Mouse (Mus musculus): Measurements from ENCODE around the gene Sec11a.
"Not testable (repeated sequence)": the region's sequence is repeated elsewhere in the genome, so short reads cannot be mapped to it uniquely, and the experiment has no call there.

Sec11a gene

DNA sequence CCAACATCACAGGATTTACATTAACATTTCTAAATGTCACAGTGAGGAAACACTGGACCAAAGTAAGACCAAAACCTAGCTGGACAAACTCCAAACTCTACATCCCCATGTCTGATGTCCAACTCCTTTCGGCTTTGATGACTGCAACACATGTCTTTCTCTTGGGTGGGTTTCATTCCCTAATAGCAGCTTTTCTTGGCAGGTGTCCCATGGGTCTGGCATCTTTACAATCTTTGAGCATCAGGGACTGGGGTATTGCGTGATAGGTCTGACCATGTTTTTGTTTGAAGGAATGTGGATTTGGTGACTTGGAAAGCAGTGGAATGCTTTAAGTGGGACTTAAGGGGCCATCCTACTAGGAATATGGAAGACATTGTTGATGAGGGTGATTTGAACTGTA, 9.3 kb upstream of the Sec11a start:
- no peak for DNase-seq

GRCm38 (mm10) chr7:80954251-80954650, 6.7 kb upstream of the Sec11a start:
- peak; percentile 86 for DNase-seq

DNA sequence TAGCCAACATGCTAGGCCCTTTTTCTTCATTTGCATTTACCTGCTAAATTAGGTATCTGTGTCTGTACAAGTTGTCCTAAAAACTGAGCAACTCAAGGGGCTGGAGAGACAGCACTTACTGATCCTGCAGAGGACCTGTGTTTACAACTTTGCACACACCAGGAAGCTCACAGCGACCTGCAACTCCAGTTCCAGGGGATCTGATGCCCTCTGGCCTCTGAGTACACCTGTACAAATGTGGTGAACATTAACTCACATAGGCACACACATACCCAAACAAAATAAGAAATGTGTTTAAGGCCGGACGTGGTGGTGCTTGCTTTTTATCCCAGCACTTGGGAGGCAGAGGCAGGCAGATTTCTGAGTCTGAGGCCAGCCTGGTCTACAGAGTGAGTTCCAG, 4.6 kb upstream of the Sec11a start:
- DNase-seq: peak; percentile 60

DNA sequence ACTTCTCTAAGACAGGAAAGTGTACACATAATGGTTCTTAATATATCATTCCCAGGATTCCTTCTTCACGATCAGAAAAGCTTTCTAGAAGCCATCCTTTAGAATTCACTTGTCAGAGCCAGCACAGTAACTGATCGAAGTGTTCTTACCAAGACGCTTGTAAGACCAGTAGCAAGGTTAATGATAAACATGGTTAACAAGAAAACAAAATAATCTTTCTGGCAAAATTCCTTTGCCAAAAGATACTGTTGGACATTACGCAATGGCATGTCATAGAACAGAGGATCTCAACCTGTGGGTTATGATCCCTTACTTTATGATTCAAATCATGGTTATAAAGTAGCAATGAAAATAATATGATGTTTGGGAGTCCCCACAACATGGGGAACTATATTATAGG, 3.9 kb upstream of the Sec11a start:
- DNase-seq: peak; percentile 78

DNA sequence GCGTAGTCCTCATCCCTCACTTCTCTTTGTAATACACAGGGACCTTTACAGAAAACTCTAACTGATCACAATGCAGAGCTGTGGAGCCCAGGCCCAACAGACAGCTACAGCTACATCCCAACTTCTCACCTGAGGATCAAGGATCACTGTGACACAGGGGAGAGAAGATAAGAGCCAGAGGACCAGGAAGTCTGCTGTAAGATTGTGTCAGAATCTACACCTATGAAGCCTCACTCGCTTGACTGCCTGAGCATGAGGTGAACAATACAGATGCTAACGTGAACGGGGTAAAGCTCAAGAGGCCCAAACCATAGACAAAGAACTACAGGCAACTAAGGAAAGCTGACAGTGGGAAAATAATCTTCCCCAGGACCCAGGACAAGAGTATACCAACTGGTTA, 7.8 kb downstream of the Sec11a start:
- DNase-seq: no peak

GRCm38 (mm10) chr7:80937304-80937666, 10.3 kb downstream of the Sec11a start:
- not testable (repeated sequence) for DNase-seq

DNA sequence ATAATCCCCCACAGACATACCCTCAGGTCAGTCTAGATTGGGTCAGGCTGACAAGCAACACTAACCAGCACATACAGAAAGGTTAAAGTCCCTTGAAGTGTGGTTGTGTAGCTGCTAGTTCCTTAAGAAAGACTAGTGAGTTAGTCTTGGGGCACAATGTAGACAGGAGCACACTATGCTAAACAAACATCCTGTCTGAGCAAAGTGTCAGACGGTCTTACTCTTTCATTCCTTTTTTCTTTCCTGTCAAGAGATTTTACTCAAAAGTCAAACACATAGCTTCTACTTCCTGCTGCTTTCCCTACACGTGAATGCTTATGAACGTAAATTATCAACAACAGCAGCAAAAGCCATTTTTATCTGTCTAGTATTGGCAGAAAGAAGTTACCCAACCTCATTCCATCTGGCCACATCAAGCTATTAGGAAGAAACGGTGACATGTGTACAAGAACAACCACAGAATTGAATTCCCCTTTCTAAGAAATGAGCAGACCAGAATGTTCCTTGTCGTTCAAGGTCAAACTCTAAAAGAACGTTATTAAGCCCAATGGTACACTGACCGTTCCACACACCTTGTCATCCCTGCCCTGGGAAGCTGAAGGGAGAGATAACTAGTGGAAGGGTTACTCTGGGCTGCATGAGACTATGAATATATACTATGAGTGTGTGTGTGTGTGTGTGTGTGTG, 10.8 kb downstream of the Sec11a start:
- DNase-seq: not testable (repeated sequence)

- no peak for DNase-seq
Observed at GRCm38 (mm10) chr7:80935834-80936233, 11.7 kb downstream of the Sec11a start.

DNA sequence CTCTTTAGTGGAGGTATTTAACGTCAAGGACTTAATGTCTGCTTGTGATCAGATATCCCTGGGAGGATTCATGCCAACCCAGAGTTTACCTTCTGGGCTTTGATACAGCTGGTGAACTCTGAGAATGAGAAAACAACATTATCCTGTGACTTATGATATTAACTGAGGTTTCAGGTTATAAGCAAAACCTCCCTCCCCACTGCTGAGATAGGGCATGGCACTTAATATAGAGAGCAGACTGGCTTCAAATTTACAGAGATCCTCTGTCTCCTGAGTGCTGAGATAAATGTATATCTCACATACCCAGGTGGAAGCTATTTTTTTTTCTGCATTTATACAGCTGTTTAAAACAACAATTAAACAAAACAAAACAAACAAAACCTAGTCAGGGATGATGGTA, 14.8 kb downstream of the Sec11a start:
- no peak for DNase-seq

DNA sequence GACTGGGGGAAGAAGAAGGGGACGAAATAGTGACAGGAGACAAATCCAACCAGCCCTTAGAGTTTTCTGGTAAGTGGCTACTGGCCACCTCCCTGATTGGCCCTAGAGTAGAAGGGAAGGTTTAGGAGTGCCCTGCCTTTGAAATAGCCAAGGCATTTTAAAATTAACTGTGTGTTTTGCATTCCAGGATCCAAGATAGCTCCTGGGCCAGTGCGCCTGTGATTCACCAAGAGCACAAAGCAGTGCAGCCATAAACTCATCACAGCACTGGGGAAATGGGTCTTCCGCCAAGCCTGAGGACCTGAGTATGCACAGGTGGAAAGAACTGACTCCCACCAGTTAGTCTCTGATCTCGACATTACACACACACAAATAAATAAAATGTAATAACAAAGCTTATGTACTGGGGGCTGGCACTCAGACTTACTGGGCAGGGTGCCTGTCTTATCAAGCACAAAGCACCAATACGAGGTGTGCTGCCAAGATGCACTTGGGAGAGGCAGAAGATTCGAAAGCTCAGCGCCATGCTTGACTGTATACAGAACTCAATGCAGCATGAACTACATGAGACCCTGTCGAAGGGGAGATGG, 15.9 kb downstream of the Sec11a start:
- no peak for DNase-seq

GRCm38 (mm10) chr7:80923165-80923564, 24.4 kb downstream of the Sec11a start:
- DNase-seq: no peak

DNA sequence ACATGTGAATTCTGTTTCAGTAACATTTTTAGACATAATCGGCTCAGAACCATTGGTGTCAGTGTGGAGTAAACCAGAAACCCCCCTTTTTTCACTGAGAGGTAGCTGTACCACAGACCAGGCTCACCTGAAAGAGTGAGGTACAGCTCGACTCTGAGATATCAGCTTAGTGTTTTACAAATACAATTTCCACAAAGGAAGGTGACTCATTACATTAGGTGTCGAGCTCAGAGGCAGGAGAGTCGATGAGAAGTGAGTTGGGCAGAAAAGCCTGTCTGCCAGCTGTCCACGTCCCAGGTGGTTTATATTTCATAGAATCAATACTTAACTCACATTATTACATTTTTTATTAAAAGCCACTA, 28.0 kb downstream of the Sec11a start:
- no peak for DNase-seq

- DNase-seq: no peak
Observed at GRCm38 (mm10) chr7:80918982-80919646, 28.5 kb downstream of the Sec11a start.

DNA sequence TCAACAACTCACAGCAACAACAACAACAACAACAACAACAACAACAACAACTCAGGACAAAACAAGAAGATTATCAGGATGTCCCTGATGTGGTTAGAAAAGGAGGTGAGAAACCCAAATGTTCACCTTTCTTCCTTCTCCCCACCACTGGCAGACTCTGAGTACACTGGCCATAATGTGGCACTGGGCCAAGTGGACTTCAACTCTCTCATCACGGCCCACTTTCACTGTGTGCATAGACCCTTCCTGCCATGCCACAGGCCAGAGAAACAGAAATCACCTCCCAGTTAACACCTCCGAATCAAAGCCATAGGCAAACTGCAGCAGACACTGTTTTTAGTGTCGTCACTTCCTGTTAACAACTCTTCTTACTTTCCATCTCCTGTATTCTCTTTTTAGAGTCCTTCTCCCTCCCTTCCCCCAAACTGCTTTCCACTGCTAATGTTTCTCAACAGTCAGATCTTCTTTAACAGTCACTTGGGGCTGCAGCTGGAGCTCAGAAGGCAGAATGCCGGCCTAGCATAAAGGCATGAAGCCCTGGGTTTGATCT, 29.6 kb downstream of the Sec11a start:
- peak; percentile 69 for DNase-seq

- no peak for DNase-seq
Observed at GRCm38 (mm10) chr7:80912496-80912895, 35.1 kb downstream of the Sec11a start.

GRCm38 (mm10) chr7:80911053-80911452, 36.5 kb downstream of the Sec11a start:
- peak; percentile 30 for DNase-seq

DNA sequence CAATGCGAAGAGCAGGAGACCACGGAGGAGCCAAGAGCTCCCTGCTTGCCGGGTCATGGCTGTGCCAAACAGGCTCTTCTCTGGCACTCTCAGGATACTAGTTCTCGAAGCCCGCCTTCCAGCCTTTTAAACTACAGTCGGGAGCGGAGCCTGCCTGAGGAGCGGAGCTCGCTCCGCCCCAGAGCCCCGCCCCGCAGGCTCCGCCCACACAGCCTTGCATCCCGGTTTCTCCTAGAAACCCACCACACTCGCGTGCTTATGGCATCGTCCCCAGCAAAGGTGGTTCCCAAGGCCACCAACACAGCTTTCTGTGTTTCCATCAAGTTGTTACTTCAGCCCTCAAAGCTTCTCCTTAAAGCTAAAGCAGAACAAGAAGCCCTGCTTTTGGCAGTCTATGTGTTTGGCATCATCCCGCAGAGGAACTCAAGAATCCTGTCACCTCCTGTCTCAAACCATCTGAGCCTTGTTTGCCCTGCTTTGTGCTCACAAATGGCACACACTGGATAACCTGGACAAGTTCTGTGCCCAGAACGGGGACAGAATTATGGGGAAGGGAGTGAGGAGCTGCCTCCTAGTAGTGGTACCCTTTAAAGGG, 42.6 kb downstream of the Sec11a start, which contains the start of gene Nmb:
Gene Nmb, minus strand, starts transcription at position 156 of the 595 bp plus-strand sequence.
- DNase-seq: peak; percentile 65

DNA sequence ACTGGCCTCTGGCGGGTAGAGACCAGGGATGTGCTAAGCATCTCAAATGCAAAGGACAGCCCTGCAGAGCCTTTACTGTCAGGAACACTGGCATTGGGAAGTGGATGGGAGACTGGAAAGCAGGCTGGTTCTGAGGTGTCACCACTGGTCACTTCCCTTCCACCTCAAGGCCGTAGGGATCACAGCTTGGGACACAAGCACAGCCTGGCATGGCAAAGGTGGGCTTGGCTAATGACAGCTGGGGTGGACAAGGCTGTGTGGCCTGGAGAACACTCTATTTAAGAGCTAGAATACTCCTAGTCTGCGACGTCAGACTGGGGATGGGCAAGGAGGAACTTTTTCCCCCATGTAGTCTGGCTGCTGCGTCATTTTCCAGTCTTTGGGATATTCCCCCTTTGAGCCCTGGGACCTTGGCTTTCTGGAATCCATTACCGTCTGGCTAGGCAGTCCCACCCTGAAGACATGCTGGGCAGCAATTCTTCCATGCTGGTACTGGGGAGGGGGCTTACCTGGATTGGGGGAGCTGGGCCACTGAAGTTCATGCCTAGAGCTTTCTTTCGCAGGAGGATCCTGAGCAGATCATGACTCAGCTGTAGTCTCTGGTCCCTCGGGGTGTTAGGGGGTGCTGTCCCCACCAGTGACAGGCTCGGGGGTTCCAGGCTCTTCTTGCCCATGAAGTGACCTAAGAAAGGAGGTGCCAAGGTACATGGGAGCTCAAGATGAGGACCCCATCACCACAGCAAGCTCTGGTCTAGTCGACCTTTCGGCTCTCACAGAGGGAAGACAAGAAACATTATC, 43.8 kb downstream of the Sec11a start:
- DNase-seq: no peak

GRCm38 (mm10) chr7:80901541-80902274, 45.9 kb downstream of the Sec11a start:
- peak; percentile 36 for DNase-seq

DNA sequence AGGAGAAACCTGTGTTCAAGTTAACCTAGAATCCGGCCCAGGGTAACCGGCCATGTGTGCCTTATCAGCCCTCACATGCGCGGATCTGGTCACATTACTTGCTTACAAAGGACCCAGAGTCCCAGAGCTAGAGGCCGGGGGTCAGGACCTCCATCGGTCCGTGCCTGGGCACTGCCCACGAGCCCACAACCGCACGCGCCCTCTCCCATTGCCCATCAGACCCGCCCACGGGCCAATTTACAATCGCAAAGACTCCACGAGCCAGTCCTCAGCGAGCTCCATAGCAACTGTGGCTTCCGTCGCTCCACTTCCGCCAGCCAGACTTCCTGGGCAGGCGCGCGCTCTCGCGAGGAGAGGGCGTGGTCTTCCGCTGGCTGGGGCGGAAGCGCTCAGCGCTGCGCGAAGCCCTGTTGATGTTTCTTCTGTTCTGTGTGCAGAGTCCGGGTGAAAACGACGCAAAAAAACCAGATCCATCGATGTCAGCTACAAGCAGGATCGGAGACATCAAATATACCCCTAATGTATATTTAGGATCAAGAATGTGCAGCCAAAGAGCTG, 46.6 kb downstream of the Sec11a start, which contains the start of gene Wdr73:
Gene Wdr73, minus strand, starts transcription at position 326 of the 558 bp plus-strand sequence.
- DNase-seq: peak; percentile 92

DNA sequence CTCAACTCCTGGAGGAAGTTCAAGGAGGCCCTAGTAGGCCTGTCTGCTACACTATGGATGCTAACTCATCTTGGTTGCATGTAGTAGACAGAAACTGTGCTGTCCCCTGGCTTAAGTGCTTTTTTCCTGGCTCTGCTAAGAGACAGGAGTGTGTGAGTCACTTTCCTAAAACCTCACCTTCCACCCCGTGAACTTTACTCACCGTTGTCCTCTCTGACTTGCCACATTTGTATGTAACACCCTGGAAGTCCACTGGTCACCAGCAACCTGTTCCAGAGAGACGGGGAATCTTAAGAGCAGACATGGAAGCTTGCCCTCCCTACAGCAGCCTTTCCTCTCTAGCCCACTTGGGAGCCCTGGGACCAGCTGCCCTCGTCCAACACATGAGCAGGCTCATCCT, 49.9 kb downstream of the Sec11a start:
- DNase-seq: no peak

GRCm38 (mm10) chr7:80897134-80897533, 50.4 kb downstream of the Sec11a start:
- DNase-seq: no peak

Measured in kidney, adult 9 months (tissue).